Mouse (Mus musculus) cortical plate, adult 2 months (tissue): ENCODE measurements around the gene Il12rb2.
A peak's percentile ranks its signal among the peaks of the same experiment; 100 is the strongest.

Source experiments
- CTCF ChIP-seq: fragments of 200-500 bp; IDR thresholded peaks from 2 replicates; pipeline ENCODE4 v1.5.1; 2011; ENCODE audit warnings: mild to moderate bottlenecking, control low read depth, low read length; ENCODE audit not compliant: insufficient read depth; ENCODE audit errors: extremely low read depth
- POLR2A ChIP-seq: fragments of 200-500 bp; IDR thresholded peaks from 2 replicates; pipeline ENCODE4 v1.6.1; 2011; ENCODE audit warnings: mild to moderate bottlenecking, low read length, control low read depth; ENCODE audit not compliant: insufficient read depth; ENCODE audit errors: extremely low read depth

DNA sequence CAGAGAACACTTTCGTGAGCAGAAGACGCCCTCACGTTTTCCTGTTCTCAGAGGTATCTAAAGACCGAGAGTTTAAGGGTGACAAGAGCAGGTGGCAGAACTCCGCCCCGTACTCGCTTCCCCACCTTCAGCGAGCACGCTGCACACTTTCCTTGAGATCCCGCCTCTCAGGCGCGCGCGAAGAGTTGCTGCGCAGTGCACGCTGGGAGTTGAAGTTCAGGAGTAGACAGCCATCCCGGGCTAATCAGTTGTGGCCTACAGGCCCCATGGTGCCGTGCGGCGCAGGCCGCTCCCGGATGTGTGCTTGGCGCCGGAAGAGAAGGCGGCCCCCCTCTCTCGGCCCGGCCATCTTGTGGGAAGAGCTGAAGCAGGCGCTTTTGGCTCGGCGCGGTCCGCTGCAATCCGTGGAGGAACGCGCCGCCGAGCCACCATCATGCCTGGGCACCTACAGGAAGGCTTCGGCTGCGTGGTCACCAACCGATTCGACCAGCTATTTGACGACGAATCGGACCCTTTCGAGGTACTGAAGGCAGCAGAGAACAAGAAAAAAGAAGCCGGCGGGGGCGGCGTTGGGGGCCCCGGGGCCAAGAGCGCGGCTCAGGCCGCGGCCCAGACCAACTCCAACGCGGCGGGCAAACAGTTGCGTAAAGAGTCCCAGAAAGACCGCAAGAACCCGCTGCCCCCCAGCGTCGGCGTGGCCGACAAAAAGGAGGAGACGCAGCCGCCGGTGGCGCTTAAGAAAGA, 109.2 kb downstream of the Il12rb2 start:
- peak; percentile 57; the same call in 1 of the 2 replicates for TF ChIP-seq POLR2A
- no peak for TF ChIP-seq CTCF
